Mouse (Mus musculus): ENCODE measurements around the gene Dnajc4.

DNA sequence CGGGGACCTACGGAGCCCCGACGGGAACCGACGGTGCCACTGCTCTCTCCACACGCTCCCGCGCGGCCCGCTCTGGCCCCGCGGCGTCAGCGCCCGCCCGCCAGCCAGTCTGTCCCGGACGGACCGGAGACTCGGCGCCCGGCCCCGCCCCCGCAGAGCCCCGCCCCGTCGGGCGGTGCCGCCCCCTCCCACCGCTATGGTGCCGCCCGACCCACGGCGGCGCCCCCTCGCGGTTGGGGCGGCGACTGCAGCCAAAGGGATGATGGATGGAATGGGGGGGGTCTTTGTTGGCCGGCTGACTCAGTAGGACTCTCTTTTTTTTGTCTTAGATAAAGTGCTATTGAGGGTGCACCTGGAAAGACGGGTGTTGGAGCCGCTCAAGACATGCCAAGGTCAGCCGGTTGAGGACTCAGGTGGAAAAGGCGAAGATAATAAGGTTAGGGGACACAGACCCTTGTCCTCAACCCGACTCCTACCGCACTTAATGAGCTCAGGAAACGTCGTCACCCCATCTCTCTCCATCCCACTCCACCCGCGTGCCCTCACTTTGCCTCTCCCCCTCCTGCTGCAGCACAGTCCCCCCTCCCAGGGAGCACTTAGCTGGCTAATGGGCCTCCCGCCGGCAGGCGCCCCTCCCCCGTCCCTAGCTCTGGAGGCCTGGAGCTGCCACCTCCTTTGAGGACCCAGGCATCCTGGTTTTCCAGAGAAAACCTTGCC lies 22.5 kb downstream of the Dnajc4 start:
- TF ChIP-seq CTCF (IDR thresholded peaks at IDR 0.05; ENCODE audit: low read depth, low read length) (peak; percentile 31), POLR2AphosphoS5 (IDR thresholded peaks at IDR 0.05; ENCODE audit: insufficient replicate concordance, low read depth, low read length) (no peak)
